Mouse (Mus musculus) mesoderm, embryonic 11.5 days (tissue): ENCODE measurements around the gene Inmt.
A peak's percentile ranks its signal among the peaks of the same experiment; 100 is the strongest.
"Not testable (repeated sequence)": the region's sequence is repeated elsewhere in the genome, so short reads cannot be mapped to it uniquely, and the experiment has no call there.

Source experiments
- DNase-seq: peaks from one replicate; pipeline ENCODE4 v3.0.0-alpha.2; 2012; ENCODE audit warnings: low read depth, low spot score

Inmt gene

DNA sequence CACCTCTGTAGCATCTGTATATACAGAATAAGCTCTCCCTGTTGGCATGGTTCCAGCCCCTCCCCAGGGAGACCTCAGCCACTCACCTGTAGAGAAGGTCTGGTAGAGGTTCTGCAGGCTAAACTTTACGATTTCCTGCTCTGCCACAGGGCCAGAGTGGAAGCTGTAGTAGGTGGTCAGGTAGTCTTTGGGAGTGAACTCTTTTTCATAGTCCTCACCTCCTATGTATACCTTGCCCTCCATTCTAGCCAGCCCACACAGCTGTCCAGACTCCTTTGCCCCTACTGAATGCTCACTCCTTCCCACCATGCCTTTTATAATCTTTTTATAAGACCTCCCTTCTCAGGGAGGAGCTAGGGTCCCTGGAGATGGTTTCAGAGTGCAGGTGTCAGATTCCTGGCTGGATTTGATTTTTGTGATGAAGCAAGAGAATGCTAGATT lies at the start of gene Inmt:
TSS of gene Inmt (minus strand) at position 303 of the 441 bp plus-strand sequence.
- no peak for DNase-seq

DNA sequence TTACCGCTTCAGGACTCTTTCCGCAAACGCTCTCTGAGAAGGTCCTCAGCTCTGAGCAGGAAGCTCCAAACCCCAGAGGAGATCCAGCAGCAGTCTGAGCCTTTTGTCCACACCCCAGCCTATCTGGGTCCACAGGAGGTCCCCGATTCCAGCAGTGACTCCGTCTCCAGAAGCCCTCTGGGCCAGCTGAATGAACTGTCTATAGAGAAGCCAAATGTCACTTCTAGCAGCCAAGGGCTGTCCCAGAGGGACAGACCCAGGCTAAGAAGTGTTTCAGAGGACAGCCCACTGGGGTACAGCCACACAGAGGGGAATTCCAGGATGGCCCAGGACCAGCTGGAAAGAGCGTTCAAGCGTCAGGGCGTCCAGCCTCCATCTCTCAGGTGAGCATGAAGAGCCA lies 49.1 kb upstream of the Inmt start:
- DNase-seq: no peak

DNA sequence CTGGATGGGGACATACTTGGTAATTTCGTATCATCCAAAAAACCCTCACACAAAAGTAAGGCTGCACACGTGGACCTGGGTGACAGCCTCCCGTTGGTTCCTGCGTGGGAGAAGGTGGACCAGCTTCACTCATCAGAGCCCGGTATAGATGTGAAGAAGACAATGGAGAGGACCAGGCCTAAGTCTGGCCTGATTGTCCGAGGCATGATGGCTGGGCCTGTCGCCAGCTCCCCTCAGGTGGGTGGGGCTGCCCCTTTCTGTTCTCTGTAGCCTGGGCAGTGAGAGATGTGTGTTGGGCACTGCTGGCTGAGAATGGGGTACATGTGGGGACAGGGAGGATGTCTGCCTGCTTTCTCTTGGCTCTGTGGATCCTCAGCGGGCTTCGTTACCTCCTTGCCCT lies 43.4 kb upstream of the Inmt start:
- DNase-seq: no peak

DNA sequence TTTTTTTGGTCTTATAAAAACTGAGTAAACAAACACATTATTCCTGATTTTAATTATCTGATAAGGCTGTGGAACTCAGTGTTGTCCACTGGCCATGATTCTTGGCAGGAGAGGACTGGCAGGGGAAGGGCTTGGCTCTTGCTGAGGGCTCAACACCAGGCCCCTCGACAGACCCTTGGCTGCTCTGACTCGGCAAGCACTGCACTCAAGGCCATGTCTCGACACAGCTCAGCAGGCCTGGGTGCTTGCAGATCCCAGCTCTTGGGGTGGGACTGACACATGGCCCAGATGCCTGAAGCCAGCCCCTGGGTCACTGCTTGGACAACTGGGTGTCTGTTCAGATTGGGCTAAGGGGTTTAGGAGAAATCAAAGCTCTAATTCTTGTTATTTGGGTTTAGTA lies 39.7 kb upstream of the Inmt start:
- DNase-seq: no peak

DNA sequence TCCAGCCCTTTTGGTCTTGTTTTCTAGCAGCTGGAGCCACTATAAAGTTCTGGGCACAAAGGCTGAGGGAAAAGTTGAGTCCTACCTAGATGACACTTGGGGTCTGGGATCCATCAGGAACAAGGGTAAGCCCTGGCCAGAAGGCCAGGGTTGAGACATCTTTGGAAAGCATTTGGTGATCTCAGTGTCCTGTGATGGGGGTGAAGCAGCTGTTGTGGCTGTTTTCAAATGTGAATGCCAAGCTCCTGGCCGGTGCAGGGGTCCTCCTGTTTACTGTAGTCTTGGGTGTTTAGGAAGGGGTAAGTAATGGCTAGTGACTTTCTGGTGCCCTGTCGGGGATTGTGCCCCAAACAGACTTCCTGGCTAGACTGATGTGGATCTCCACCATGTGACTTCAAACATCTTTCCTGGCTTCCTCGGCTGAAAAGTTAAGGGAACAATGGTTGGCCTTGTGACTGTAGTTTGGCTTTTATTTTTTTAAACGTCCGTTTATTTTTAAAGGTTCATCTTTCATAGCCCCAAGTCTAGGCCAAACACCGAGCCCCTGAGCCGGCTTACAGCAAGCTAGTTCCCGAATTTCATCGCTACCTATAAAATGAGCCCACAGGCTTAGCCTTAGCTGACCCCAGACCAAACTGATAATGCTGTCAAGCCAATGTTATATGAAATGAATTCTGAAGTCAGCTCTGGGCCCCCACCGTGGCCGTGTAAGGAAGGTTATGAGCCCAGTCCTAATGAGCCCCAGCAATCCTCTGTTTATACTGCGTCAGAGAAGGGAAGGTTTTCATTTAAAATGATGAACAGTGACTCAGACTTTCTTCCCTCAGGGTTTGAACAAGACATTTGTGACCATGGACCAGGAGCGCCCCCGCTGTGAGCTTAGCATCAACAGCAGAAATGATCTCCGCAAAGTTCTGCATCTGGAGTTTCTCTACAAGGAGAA lies 35.9 kb upstream of the Inmt start:
- peak; percentile 24 for DNase-seq

DNA sequence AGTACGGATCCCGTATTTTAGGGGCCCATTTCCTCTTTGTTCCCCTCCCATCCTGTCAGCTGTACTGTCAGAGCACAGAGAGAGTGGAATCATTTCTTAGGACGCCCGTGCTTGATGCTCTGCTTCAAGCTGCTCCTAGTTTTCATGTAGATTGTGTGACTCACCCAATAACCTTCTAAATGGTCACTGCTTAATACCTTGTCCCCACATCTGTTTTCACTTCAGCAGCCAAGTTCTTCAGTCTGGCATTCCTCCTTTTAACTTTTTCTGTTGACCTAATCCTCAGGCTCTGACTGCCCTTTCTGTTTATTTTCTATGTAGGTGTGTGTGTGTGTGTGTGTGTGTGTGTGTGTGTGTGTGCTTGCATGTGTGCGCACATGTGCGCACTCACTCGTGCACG lies 32.9 kb upstream of the Inmt start:
- DNase-seq: peak; percentile 23

DNA sequence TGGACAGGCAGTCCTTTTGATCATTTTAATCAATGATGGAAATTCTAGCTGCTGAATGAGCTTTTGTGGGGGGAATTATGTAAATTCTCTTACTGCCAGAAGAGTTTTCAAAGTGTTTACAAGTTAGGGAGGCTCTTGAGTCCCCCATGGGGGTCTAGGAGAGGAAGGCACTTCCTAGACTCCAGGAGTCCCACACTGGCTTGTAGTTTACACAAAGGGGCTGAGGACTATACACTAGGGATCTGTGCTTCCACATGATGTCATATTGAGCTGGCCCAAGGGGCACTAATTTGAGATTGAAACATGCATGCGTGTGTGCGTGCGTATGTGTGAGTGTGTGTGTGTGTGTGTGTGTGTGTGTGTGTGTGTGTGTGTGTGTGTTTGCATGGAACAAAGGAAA lies 29.1 kb upstream of the Inmt start:
- peak; percentile 10 for DNase-seq

DNA sequence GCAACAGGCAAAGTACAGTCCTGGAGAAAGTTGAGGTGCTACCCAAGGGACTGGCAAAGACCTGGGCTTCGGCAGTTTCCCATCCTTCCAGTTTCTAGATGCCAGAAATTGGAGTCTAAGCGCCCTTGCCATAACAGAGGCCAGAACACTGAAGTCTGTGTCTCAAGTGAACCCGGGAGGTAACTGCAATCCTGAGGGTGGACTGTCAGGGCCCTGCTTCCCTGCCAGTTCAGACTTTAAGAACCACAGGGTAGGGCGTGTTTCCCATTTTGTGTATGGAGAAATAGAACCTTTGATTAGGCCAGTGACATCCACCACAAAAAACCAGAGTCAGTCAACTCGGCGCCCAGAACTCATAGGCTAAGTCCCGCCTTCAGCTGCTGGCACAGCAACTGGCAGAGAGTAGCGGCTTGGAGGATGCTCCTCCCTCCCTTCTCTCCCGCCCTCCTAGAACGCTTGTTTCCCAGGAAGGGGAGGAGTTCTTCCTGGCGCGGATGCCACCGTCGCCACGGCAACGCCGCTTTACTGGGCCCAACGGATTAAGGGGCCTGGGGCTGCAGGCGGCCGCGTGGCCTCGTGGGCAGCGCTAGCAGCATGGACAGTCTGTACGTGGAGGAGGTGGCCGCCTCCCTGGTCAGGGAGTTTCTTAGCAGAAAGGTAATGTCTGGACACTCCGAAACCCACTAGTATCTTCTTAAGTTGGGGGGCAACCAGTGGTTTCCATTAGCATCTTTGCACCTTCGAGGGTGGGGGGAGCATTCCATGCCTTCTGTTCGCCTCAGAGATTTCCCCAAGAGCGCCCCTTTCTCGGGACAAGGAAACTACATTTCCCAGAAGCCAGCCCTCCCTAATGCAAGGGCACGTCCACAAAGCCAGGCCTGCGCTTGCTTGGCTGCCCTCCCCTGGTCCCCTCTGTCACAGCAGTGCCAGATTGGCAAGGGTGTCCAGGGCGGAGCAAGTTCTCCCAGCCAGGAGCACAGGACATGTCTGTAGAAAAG lies 28.4 kb upstream of the Inmt start, which contains the start of gene Mindy4:
TSS of gene Mindy4 (plus strand) at position 471 of the 998 bp plus-strand sequence.
- DNase-seq: peak; percentile 95

DNA sequence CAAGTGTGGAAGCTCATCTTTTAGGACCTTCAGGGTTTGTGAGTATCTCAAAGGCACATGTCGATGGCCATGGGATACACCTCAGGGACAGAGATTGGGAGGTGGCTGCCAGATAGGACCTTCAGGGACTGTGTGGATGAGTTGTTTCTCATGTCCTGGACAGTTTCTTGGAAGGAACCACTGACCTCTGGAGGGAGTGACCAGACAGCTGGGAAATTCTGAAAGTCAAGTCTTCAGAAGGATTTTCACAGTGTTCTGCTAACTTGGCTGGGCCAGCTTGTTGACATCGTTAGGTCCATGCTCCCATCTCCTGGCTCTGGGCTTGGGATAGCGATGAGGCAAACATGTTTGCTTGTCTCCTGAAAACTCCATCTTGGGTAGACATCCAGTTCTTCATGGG lies 24.2 kb upstream of the Inmt start:
- DNase-seq: no peak

DNA sequence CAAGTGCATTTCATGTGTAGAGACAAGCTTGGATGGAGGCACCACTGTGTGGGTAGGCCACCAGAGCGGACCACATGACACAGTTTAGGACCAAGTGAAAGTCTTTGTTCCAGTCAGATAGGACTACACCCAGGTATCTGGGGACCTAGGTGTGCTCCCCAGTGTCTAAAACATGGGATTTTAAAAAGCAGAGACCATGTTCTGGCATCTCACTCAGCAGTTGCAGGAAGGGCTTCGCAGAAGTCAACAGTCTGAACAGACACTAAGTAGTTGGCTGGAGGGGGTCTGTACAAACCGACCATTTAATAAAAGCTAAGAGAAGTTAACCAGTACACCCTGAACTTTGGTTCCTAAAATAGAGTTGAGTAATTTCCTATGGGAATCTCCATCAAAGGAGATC lies 18.3 kb upstream of the Inmt start:
- DNase-seq: no peak

DNA sequence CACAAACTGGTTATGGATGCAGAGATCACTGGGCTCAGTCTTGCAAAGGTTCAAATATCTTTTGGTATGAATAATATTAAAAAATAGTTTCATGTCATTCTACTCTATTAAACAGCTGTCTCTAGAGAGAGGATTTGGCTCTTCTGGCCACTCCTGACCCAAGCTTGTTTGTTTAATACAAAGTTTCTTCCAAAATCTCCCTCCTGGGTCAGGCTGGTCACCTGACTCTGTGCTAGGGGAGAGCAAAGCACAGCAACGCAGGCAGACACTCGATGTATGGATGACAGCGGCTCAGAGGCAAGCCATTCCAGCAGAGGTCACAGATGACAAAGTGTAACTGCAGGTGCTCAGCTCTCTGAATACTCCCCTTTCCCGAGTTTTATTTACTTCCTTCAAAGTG lies 16.7 kb upstream of the Inmt start:
- no peak for DNase-seq

DNA sequence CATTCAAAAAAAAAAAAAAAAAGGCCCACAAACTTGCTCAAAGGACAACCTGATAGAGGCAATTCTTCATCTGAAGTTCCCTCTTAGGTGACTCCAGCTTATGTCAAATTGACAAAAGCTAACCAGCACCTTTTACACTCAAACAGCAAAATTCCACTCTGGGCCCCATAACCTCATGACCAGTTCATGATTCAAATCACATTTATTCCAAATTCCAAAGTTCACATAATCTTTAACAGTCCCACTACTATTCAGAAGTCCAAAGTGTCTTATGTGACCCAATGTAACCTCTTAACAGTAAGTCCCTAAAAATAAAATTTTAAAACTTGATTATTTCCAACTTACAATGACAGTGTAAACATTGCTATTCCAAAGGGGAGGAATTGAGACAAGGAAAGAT lies 14.6 kb upstream of the Inmt start:
- no peak for DNase-seq

DNA sequence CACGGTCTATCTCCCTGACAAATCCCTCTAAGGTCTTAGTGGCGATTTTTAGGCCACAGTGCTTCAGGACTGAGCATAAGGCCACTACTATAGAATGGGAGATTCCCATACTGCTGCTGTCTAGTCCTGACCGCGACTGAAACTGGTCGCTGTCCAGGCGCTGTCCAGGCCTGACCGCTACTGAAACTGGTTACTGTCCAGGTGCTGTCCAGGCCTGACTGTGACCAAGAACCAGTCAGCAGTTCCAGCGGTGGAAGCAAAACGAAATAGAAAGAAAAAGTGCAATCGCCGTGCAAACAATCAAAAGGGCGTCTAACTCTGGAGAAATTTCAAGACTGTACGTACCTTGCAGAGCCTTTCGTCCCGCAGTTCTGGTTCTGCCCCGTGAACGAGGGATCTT lies 13.0 kb upstream of the Inmt start:
- DNase-seq: not testable (repeated sequence)

DNA sequence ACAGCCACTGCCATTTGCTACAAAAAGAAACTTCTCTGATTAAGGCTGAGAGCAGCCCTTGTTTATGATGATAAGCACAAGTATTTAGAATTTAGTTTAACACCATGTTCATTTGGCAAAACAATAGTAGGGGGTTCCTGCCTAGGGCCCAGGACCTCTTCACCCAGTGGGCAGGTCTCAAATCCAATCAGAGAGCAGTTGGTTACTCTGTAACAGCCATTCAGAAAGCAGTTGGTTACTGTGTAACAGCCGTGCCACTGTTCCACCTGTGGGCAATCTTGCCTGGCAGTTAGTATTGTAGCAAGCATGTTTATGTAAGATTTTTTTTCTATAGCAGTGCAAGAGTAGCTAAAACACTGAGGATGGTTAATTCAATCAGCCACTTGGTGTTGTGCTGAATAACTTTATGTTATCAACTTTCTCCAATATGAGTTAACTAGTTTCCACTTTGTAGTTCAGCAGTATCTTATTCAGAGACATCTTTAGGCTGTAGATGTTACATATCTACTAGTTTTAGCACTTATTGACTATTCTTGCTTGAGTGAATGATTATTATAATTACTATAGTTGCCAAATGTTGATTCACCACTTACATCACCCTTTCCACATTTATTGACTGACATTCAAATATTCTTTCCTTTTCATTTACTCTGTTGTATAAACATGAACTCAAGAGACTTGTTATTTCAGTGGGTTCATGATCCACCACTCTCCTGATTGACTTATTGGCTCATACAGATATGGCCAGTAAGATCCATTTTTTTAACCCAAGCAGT lies 8.0 kb upstream of the Inmt start:
- DNase-seq: no peak

DNA sequence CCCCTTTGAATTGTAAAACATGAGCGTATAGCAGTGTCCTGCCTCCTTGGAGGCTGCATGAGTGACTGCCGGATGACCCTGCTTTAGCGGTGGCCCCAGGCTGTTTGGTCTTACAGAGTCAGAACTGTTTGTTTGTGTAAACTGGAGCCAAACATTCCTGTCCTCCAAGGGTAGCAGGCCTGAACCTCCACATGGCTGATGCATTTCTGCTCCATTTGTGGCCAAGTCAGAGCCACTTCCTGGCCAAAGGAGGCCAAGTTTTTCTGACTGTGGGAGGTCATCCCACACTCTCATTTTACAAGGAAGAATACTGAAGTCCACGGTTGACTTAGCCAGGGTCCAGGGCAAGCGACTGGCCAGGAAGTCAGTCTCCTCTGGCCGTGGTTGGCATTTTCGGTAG lies 4.7 kb upstream of the Inmt start:
- no peak for DNase-seq

DNA sequence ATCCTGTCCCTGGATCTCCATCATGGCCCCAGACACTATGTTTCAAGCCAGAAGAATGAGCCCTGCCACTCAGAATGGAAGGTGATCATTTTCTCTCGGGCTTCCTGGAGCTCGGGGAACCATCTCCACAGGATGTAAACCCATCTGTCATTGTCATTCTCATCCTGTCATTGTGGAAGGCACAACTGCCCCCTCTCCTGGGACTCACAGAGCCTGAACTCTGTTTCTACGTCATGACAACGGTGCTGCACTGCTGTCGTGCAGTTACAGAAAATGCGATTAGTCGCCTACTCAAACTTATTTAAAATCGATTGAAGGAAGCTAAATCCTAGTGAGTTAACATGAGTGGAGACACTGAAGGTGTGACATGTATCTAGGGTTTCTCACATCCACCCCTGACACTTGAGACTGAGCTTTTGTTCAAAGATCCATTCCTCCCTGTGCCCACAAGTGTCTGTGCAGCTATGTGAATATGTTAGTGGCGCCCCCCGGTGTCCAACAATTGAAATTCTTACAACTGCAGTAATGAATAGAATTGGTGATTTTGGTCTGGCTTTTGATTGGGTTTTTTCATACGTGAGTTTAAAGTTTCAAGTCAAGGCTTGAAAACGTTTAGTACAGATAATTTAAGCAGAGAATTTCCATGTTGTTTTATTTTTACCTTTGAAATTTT lies 2.4 kb upstream of the Inmt start:
- DNase-seq: peak; percentile 43

DNA sequence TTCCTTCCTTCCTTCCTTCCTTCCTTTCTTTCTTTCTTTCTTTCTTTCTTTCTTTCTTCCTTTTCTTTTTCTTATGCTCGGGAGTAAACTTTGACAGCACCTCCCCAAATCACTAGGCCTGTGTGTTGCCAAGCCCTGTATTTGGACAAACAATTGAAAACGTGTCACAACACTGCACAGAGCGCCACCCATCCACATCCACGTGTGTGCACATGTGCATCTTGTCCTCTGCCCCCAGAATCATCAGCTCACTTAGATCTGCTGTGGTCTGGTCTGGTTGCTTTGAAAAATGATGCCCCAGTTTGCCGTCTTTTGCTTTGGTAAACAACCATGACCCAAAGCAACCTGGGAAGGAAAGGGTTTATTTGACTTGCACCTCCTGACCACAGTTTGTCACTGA lies 1.0 kb upstream of the Inmt start:
- no peak for DNase-seq

DNA sequence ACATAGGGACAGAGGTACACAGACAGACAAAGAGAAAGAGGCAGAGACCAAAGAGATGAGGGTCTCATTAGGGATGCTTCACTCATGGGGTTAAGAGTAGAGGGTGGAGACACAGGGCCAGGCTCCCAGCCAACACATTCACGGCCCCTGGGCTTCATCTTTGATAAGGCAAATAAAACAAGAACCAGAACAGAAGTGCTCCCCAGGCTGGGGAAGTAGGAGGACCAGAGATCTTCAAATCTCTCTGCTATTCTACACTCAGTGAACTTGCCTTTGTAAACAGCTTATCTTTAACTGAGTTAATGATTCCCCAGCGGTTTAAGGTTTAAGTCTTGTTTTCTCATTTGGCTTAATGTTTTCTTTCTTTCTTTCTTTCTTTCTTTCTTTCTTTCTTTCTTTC lies 613 bp upstream of the Inmt start:
- DNase-seq: no peak

DNA sequence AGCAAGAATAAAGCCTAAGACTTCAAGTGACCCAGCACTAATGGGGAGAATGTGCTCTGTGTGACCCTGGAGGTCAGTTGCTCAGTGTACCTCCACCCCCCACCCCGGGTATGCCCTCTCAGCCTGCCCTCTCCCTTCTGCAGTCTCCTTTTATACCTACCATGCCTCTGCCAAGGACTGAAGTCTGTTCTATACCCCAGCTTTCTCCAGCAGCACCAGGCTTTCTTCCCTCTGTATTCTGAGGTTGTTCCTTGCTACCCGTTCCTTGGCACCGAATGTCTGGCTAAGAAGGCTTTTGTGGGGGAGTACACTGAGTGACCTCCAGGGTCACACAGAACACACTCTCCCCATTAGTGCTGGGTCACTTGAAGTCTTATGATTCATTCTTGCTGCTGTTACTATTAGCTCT lies 898 bp downstream of the Inmt start:
- peak; percentile 11 for DNase-seq

DNA sequence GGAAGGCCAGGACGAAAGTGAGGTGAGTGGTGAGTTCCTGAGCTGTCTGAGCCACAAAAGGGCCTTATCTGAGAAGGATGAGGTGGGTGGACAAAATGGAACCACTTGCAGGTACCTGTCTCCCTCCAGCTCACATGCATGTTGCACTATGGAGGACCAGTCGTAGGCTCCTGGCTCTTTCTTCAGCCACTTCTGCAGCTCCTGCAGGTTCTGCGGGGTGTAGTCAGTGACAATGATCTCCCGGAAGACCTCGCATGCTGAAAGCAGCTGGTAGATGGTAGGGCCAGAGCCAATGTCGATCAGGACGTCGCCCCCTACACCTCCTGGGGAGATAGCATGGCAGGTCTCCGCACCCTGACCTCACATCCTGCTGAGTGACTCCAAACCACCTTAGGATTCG lies 1.7 kb downstream of the Inmt start:
- DNase-seq: no peak

DNA sequence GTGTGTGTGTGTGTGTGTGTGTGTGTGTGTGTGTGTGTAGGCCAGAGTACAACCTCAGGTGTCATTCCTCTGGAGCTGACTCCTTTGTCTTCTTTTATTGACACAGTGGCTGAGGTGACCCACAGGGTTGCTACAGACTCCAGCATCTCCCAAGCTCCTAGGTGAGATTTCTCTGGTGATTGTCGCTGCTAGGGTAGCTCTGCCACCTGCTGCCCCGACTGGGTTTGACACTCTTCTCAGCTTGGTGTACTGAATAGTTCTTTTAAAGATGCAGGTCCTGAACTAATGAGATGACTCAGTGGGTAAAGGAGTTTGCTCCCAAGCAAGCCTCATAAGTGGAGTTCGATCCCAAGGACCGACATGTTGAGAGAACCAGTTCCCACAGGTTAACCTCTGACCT lies 3.2 kb downstream of the Inmt start:
- no peak for DNase-seq
